Mouse (Mus musculus): ENCODE results near the gene Ugt1a8. TPM values are rescaled to one million over a fixed set of nuclear protein-coding genes. Genes with fewer than 3 reads are reported as not detected.
"Not testable (repeated sequence)": the region's sequence is repeated elsewhere in the genome, so short reads cannot be mapped to it uniquely, and the experiment has no call there.

Gene Ugt1a8
- total RNA-seq, 2 experiments from 2014 or later = not detected

GRCm38 (mm10) chr1:88220336-88220735 lies 132.7 kb downstream of the Ugt1a8 start:
- peak; percentile 18 for DNase-seq (ENCODE audit: low spot score)

GRCm38 (mm10) chr1:88222216-88222615 lies 134.6 kb downstream of the Ugt1a8 start:
- no peak for DNase-seq (ENCODE audit: low spot score)

GRCm38 (mm10) chr1:88223011-88223515 lies 135.4 kb downstream of the Ugt1a8 start:
- peak; percentile 7 for DNase-seq (ENCODE audit: low spot score)

- peak; percentile 13 for DNase-seq (ENCODE audit: low spot score)
Measured at GRCm38 (mm10) chr1:88223591-88223990, 136.0 kb downstream of the Ugt1a8 start.

- peak; percentile 23 for DNase-seq (ENCODE audit: low spot score)
Measured at GRCm38 (mm10) chr1:88224029-88224776, 136.6 kb downstream of the Ugt1a8 start.

GRCm38 (mm10) chr1:88225301-88225700 lies 137.7 kb downstream of the Ugt1a8 start:
- DNase-seq (ENCODE audit: low spot score) = not testable (repeated sequence)

- peak; percentile 4 for DNase-seq (ENCODE audit: low spot score)
Measured at GRCm38 (mm10) chr1:88225741-88226140, 138.1 kb downstream of the Ugt1a8 start.

GRCm38 (mm10) chr1:88226670-88227379 lies 139.2 kb downstream of the Ugt1a8 start, which contains the start of gene Mroh2a:
Mroh2a (plus strand) TSS chr1:88226986.
- DNase-seq (ENCODE audit: low spot score) = peak; percentile 1

GRCm38 (mm10) chr1:88227482-88227881 lies 139.9 kb downstream of the Ugt1a8 start:
- DNase-seq (ENCODE audit: low spot score) = no peak

GRCm38 (mm10) chr1:88228121-88228520 lies 140.5 kb downstream of the Ugt1a8 start:
- DNase-seq (ENCODE audit: low spot score) = no peak

- no peak for DNase-seq (ENCODE audit: low spot score)
Measured at GRCm38 (mm10) chr1:88229566-88229965, 142.0 kb downstream of the Ugt1a8 start.

GRCm38 (mm10) chr1:88229986-88230385 lies 142.4 kb downstream of the Ugt1a8 start:
- DNase-seq (ENCODE audit: low spot score) = no peak

- DNase-seq (ENCODE audit: low spot score) = no peak
Measured at GRCm38 (mm10) chr1:88230421-88230820, 142.8 kb downstream of the Ugt1a8 start.

GRCm38 (mm10) chr1:88230981-88231802 lies 143.6 kb downstream of the Ugt1a8 start:
- no peak for DNase-seq (ENCODE audit: low spot score)

GRCm38 (mm10) chr1:88231803-88232499 lies 144.3 kb downstream of the Ugt1a8 start:
- no peak for DNase-seq (ENCODE audit: low spot score)

GRCm38 (mm10) chr1:88232664-88233380 lies 145.2 kb downstream of the Ugt1a8 start:
- no peak for DNase-seq (ENCODE audit: low spot score)

GRCm38 (mm10) chr1:88233421-88234247 lies 146.0 kb downstream of the Ugt1a8 start:
- DNase-seq (ENCODE audit: low spot score) = no peak

GRCm38 (mm10) chr1:88234248-88234610 lies 146.6 kb downstream of the Ugt1a8 start:
- DNase-seq (ENCODE audit: low spot score) = no peak

GRCm38 (mm10) chr1:88234646-88235045 lies 147.0 kb downstream of the Ugt1a8 start:
- DNase-seq (ENCODE audit: low spot score) = no peak
